In the genomic region with DNA sequence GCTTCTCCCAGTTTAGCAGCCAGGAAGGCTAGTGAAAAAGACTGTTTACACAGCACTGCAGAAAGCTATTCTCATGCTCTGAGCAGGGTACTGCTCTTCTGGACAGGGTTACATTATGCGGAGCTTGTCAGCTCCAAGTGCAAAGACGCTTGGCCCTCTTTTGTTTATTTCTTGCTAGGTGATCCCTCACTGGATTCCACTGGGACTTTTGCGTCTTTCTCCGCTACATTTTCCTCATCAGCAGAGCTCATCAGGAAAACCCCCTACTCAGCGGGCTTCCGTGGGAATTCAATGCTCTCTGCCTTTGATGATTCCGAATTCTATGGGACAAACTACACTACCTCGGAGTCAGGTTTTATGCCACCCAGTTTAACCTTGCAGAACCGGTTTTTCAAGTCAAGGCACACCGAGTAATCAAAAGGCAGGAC, we compare ENCODE assay signal across 8 mouse cellular contexts.
DNase-seq lines count a peak whose midpoint lies in the region; ATAC-seq lines count a peak whose summit lies in the region.
"Had no signal": no experiment of that assay in that cellular context is flagged by ENCODE, and none has a peak within 500 bp of the region (broad histone marks: within the 10 kb centered on the region; RNA-seq: fewer than 3 reads in every experiment).

No protein-coding gene starts in this region.

- H3K27ac ChIP-seq in forebrain, embryonic 14.5 days (ENCODE audit: low read depth, low read length) = no peak overlapping the region
- H3K27ac ChIP-seq in limb, embryonic 13.5 days = 0 out of 2 replicates have a peak overlapping the region, but pooled peaks have one; percentile 15
- no peak overlapping the region for H3K27ac ChIP-seq in neural tube, embryonic 11.5 days (ENCODE audit: low read depth, low read length)

- peak; percentile 51 for ATAC-seq in forebrain, embryonic 14.5 days
- ATAC-seq in limb, embryonic 13.5 days (ENCODE audit: low FRiP score, low read depth) = no peak
- no peak for ATAC-seq in neural tube, embryonic 11.5 days (ENCODE audit: insufficient read depth, low FRiP score, low TSS enrichment)
- ATAC-seq in erythroid progenitor cell, adult 5-6 weeks (replicated peaks; ENCODE audit: low FRiP score, poor library complexity, severe bottlenecking) = no peak

- H3K4me3 ChIP-seq in forebrain, embryonic 14.5 days (ENCODE audit: low read depth, low read length) = peak overlapping the region; percentile 17; the same call in 1 of the 2 replicates
- peak overlapping the region; percentile 35 for H3K4me3 ChIP-seq in limb, embryonic 13.5 days
- peak overlapping the region; percentile 15 for H3K4me3 ChIP-seq in neural tube, embryonic 11.5 days (ENCODE audit: low read depth, low read length)
- H3K4me3 ChIP-seq: megakaryocyte, embryonic 14.5 days had no signal

- peak; percentile 38 for DNase-seq in urinary bladder, postnatal 14 days (ENCODE audit: low spot score)
- DNase-seq in urinary bladder, postnatal 4 days (ENCODE audit: low spot score in 2 of 2) = no peak
- DNase-seq in forebrain, embryonic 14.5 days (ENCODE audit: low spot score) = peak; percentile 46
- peak; percentile 39 for DNase-seq in neural tube, embryonic 11.5 days (ENCODE audit: low spot score)
- DNase-seq in layer of hippocampus, postnatal 25 days (ENCODE audit: extremely low spot score in 1 of 2, low spot score in 1 of 2) = no peak

- H3K36me3 ChIP-seq in forebrain, embryonic 14.5 days (ENCODE audit: control insufficient read depth, insufficient read depth, low read length) = no peaks in the 10 kb centered on the region
- no peaks in the 10 kb centered on the region for H3K36me3 ChIP-seq in limb, embryonic 13.5 days
- no peaks in the 10 kb centered on the region for H3K36me3 ChIP-seq in neural tube, embryonic 11.5 days (ENCODE audit: control insufficient read depth, insufficient read depth, low read length)

- H3K4me1 ChIP-seq in forebrain, embryonic 14.5 days (ENCODE audit: control insufficient read depth, insufficient read depth, low read length) = peaks cover 6% of the 10 kb centered on the region; the same call in 1 of the 2 replicates
- peaks cover 13% of the 10 kb centered on the region for H3K4me1 ChIP-seq in limb, embryonic 13.5 days
- H3K4me1 ChIP-seq in neural tube, embryonic 11.5 days (ENCODE audit: control insufficient read depth, insufficient read depth, low read length) = peaks cover 6% of the 10 kb centered on the region; the same call in 1 of the 2 replicates

- H3K9me3 ChIP-seq in forebrain, embryonic 14.5 days (replicated peaks; ENCODE audit: control insufficient read depth, low read length) = no peaks in the 10 kb centered on the region
- no peaks in the 10 kb centered on the region for H3K9me3 ChIP-seq in limb, embryonic 13.5 days
- H3K9me3 ChIP-seq in neural tube, embryonic 11.5 days (ENCODE audit: control insufficient read depth, low read length) = no peaks in the 10 kb centered on the region
- H3K9me3 ChIP-seq: megakaryocyte, embryonic 14.5 days had no signal

- no peaks in the 10 kb centered on the region for H3K27me3 ChIP-seq in forebrain, embryonic 14.5 days (replicated peaks; ENCODE audit: control insufficient read depth, insufficient read depth, low read length)
- H3K27me3 ChIP-seq in limb, embryonic 13.5 days = no peaks in the 10 kb centered on the region
- no peaks in the 10 kb centered on the region for H3K27me3 ChIP-seq in neural tube, embryonic 11.5 days (ENCODE audit: control insufficient read depth, insufficient read depth, low read length)
- H3K27me3 ChIP-seq: megakaryocyte, embryonic 14.5 days had no signal

- under 1% methylated on average over 10 of the region's 10 CpGs for WGBS in forebrain, embryonic 14.5 days
- WGBS in limb, embryonic 13.5 days = under 1% methylated on average over 10 of the region's 10 CpGs
- 0% methylated on average over 10 of the region's 10 CpGs for WGBS in neural tube, embryonic 11.5 days

- peak overlapping the region; percentile 53; the same call in 1 of the 2 replicates for H3K9ac ChIP-seq in forebrain, embryonic 14.5 days (ENCODE audit: low read length)
- peak overlapping the region; percentile 63 for H3K9ac ChIP-seq in limb, embryonic 13.5 days
- H3K9ac ChIP-seq in neural tube, embryonic 11.5 days (ENCODE audit: low read length) = 0 out of 2 replicates have a peak overlapping the region, but pooled peaks have one; percentile 28

- peak overlapping the region; percentile 56 for H3K4me2 ChIP-seq in forebrain, embryonic 14.5 days (ENCODE audit: low read length)
- H3K4me2 ChIP-seq in limb, embryonic 13.5 days (replicated peaks) = peak overlapping the region; percentile 68
- H3K4me2 ChIP-seq in neural tube, embryonic 11.5 days (ENCODE audit: low read depth) = peak overlapping the region; percentile 34

Comparison
In these comparisons a context has a peak if more than half of its experiments do, and no peak if none do; other contexts are left out.
1. DNase-seq: peak in urinary bladder, postnatal 14 days (single experiment), forebrain, embryonic 14.5 days (single experiment) and neural tube, embryonic 11.5 days (single experiment); none in urinary bladder, postnatal 4 days (0 of 2) and layer of hippocampus, postnatal 25 days (0 of 2).
2. Peak in every context shown above with its lines, with median percentiles within 50 percentile points of each other: H3K4me2 ChIP-seq, H3K4me3 ChIP-seq and H3K9ac ChIP-seq.